Mouse (Mus musculus) lung, postnatal 36 days (tissue): ENCODE results near the gene Rcor1.
A peak's percentile ranks its signal among the peaks of the same experiment; 100 is the strongest.

Experiments
- DNase-seq: peaks from one replicate; pipeline ENCODE4 v3.0.0; 2022; ENCODE audit warnings: mixed read lengths

The Rcor1 gene

GRCm38 (mm10) chr12:111038976-111039612, at the start of gene Rcor1:
TSS of gene Rcor1 (plus strand) at chr12:111039351.
- peak; percentile 100 for DNase-seq

- DNase-seq = no peak
These were observed 49.7 kb upstream of the Rcor1 start for GRCm38 (mm10) chr12:110989409-110989808.

GRCm38 (mm10) chr12:110990500-110990899, 48.7 kb upstream of the Rcor1 start:
- DNase-seq = no peak

GRCm38 (mm10) chr12:110991361-110992127, 47.6 kb upstream of the Rcor1 start:
- peak; percentile 88 for DNase-seq

- peak; percentile 95 for DNase-seq
These were observed 47.0 kb upstream of the Rcor1 start for GRCm38 (mm10) chr12:110992128-110992553.

- no peak for DNase-seq
These were observed 46.4 kb upstream of the Rcor1 start for GRCm38 (mm10) chr12:110992771-110993170.

GRCm38 (mm10) chr12:110993226-110993625, 45.9 kb upstream of the Rcor1 start:
- no peak for DNase-seq

GRCm38 (mm10) chr12:110994666-110995065, 44.5 kb upstream of the Rcor1 start:
- no peak for DNase-seq

- no peak for DNase-seq
These were observed 41.1 kb upstream of the Rcor1 start for GRCm38 (mm10) chr12:110998092-110998491.

- DNase-seq = no peak
These were observed 39.3 kb upstream of the Rcor1 start for GRCm38 (mm10) chr12:110999820-111000219.

- no peak for DNase-seq
These were observed 38.2 kb upstream of the Rcor1 start for GRCm38 (mm10) chr12:111000956-111001355.

GRCm38 (mm10) chr12:111004142-111004541, 35.0 kb upstream of the Rcor1 start:
- no peak for DNase-seq

- no peak for DNase-seq
These were observed 33.3 kb upstream of the Rcor1 start for GRCm38 (mm10) chr12:111005803-111006202.

GRCm38 (mm10) chr12:111006339-111006738, 32.8 kb upstream of the Rcor1 start:
- DNase-seq = no peak

- DNase-seq = peak; percentile 62
These were observed 31.7 kb upstream of the Rcor1 start for GRCm38 (mm10) chr12:111007134-111008103.

- DNase-seq = no peak
These were observed 30.4 kb upstream of the Rcor1 start for GRCm38 (mm10) chr12:111008500-111009490.

GRCm38 (mm10) chr12:111009615-111010257, 29.4 kb upstream of the Rcor1 start:
- no peak for DNase-seq

- no peak for DNase-seq
These were observed 22.3 kb upstream of the Rcor1 start for GRCm38 (mm10) chr12:111016807-111017206.

- DNase-seq = no peak
These were observed 21.1 kb upstream of the Rcor1 start for GRCm38 (mm10) chr12:111018068-111018467.

GRCm38 (mm10) chr12:111019086-111019485, 20.1 kb upstream of the Rcor1 start:
- no peak for DNase-seq

GRCm38 (mm10) chr12:111021138-111021537, 18.0 kb upstream of the Rcor1 start:
- DNase-seq = no peak
